Mouse (Mus musculus) midbrain, embryonic 15.5 days (tissue): ENCODE measurements around the gene Vegfb. TPM values are rescaled to one million over a fixed set of nuclear protein-coding genes. Genes with fewer than 3 reads are reported as not detected.

ENCODE experiments used
- ATAC-seq: fragments of 200-750 bp; cut with Nextera tagmentation; replicated peaks from 2 replicates; pipeline ENCODE4 v1.8.0; 2017; ENCODE audit warnings: moderate TSS enrichment
- H3K27ac ChIP-seq: fragments of 300-500 bp; sonication (generic); 2 replicates; pipeline ENCODE4 v1.5.1; 2015; ENCODE audit warnings: mild to moderate bottlenecking, inconsistent platforms
- H3K27me3 ChIP-seq: fragments of 300-500 bp; sonication (generic); replicated peaks from 2 replicates; pipeline ENCODE4 v1.6.1; 2015; ENCODE audit warnings: inconsistent platforms
- H3K36me3 ChIP-seq: fragments of 300-500 bp; sonication (generic); replicated peaks from 2 replicates; pipeline ENCODE4 v1.6.1; 2015; ENCODE audit warnings: inconsistent platforms
- H3K4me1 ChIP-seq: fragments of 300-500 bp; sonication (generic); 2 replicates; pipeline ENCODE4 v1.6.1; 2015; ENCODE audit warnings: inconsistent platforms
- H3K4me2 ChIP-seq: fragments of 300-500 bp; sonication (generic); 2 replicates; pipeline ENCODE4 v1.6.1; 2015; ENCODE audit warnings: inconsistent platforms, mild to moderate bottlenecking, moderate library complexity
- H3K4me3 ChIP-seq: fragments of 300-500 bp; sonication (generic); 2 replicates; pipeline ENCODE4 v1.5.1; 2015; ENCODE audit warnings: mild to moderate bottlenecking, inconsistent platforms
- H3K9ac ChIP-seq: fragments of 300-500 bp; sonication (generic); 2 replicates; pipeline ENCODE4 v1.6.1; 2015; ENCODE audit warnings: mild to moderate bottlenecking, inconsistent platforms
- H3K9me3 ChIP-seq: fragments of 300-500 bp; sonication (generic); 2 replicates; pipeline ENCODE4 v1.6.1; 2016; ENCODE audit warnings: inconsistent platforms
- WGBS: fragments of 180-500 bp; shearing (Covaris S2); methylation state at CpG from one replicate; pipeline ENCODE4 v1.1.7; 2015; ENCODE audit warnings: mixed read lengths; 5-methylcytosine and 5-hydroxymethylcytosine counted together
- polyA plus RNA-seq: library from polyadenylated mRNA; unstranded; fragments of >200 nt; fragmentation: Nextera tagmentation; extraction: Ambion mirVana; gene quantifications from 2 replicates; pipeline ENCODE4 v1.2.1, GENCODE M21; 2015

Gene Vegfb
- polyA plus RNA-seq, 1 experiment from 2014 or later, result 47.9 TPM

DNA sequence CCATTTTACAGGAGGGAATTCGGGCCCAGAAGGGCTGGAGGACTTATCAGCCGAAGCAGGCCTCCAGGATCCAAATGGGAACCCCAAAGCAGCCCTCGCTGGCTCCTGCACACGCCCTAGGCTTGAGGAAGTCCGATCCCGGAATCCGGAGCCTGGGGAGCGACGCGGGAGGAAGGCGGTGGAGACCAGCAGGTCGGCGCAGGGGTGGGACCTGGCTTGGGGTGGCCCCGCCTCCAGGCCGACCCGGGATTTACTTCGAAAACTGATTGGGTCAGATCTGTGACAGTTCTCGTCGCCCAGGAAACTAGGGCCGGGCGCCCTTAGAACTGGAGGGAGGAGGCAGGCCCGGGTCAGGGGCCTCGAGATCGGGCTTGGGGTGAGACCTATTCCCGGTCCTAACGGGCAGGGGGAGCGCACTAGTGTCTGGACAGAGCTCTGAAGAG is 45.2 kb downstream of the Vegfb start, which contains the start of gene Gpr137:
TSS of gene Gpr137 (minus strand) at position 232 of the 443 bp plus-strand sequence.
- peak within 1 kb of the TSS; percentile 95 for H3K27ac ChIP-seq
- peak; percentile 88 for ATAC-seq
- H3K36me3 ChIP-seq, result 0 out of 2 replicates have a peak, but pooled peaks cover 3% of the 10 kb centered on the region
- H3K9me3 ChIP-seq, result no peaks in the 10 kb centered on the region
- WGBS, result under 1% methylated on average over 27 of the region's 27 CpGs
- H3K9ac ChIP-seq, result peak within 1 kb of the TSS; percentile 90
- H3K4me2 ChIP-seq, result peak within 1 kb of the TSS; percentile 97
- peaks cover 39% of the 10 kb centered on the region for H3K4me1 ChIP-seq
- H3K27me3 ChIP-seq, result no peaks in the 10 kb centered on the region
- H3K4me3 ChIP-seq, result peak within 1 kb of the TSS; percentile 68

DNA sequence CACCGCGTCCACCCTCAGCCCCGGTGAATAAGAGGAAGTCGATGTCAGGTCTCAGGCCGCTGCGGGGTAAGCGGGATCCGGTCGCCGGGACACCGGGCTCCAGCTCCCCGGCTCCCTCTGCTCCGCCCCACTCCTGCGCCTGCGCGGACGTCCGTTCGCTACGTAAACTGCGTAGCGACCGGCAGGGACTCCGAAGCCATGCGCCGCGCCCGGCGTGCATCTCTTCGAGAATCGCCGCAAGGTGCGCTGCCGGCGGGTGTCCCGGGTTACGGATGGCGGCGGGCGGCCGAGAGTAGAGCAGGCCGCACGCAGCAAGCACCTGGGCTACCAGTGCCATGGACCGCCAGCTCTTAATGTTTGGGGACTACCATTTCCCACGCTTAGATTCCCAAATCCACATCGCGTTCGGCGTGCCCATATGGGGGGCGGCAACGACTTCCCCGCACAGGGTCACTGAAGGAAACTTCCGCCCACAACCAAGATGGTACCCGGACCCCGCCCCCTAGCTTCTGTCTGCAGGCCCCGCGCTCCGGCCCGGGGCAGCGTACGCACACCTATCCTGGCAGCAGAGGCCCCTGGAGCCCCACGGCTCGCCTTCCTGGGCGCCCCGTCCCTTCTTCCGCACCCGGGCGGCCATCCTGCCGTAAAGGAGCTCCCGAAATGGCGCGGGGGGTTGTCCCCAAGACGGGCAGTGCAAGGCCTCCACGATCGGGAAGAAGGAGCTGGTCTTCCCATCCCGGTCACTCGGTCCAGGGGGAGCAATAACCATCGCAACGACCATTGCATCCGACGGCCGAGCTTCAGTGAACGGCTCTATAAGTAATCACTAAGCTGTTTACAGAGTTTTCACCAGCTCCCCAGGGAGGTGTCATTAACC is 45.8 kb downstream of the Vegfb start, which contains the start of gene Bad:
TSS of gene Bad (plus strand) at position 490 of the 877 bp plus-strand sequence.
- Histone ChIP-seq H3K9me3 (no peaks in the 10 kb centered on the region), H3K36me3 (0 out of 2 replicates have a peak, but pooled peaks cover 3% of the 10 kb centered on the region), H3K27ac (peak within 1 kb of the TSS; percentile 95), H3K4me2 (peak within 1 kb of the TSS; percentile 97), H3K4me3 (peak within 1 kb of the TSS; percentile 68), H3K27me3 (peaks cover 3% of the 10 kb centered on the region; the same call in 1 of the 2 replicates), H3K9ac (peak within 1 kb of the TSS; percentile 90), H3K4me1 (peaks cover 39% of the 10 kb centered on the region)
- peak; percentile 88 for ATAC-seq
- WGBS, result under 1% methylated on average over 83 of the region's 83 CpGs

DNA sequence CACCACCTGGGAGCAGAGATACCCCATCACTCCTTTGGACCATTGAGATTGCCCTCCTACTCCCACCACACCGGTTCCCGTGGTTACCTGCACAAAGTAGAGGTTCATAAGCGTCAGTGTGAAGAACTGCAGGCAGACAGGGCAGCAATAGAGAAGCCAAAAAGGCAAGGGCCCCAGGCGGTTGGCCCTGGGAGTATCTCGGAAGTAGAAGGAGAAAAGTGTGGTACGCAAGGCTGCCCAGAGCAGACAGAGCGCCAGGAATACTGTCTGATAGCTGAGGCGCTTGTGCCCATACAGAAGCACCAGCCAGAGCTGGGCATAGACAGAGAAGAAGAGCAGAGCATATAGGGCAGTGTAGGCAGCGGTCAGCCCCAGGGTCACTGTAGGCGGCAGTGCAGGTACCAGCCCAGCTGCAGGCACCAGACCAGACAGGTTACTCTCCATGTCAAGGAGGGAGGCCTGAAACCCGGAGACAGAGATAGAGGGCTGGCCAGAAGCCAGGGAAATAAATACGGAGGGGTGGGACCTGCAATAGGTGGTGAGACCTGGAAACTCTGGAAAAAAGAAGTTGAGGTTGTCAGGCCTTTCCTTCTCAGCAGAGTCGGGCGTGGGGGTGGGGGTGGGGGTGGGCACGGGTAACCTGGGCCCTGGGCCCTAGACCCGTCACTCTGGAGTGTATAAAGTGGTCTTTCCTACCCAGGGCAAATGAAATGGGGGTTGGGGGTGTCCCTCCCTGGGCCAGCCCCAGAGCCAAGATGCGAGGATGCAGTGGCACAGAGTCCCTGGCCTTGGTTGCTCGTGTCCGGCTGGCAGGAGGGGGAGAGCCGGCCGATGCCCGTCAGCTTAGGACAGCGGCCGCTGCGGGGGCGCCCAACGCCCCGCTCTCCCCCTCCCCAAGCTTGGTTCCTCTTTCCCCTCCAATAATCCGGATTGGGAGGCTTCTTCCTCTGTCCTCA is 46.8 kb downstream of the Vegfb start:
- Histone ChIP-seq H3K4me3 (peak overlapping the region; percentile 68), H3K9me3 (no peaks in the 10 kb centered on the region), H3K27me3 (peaks cover 11% of the 10 kb centered on the region), H3K9ac (peak overlapping the region; percentile 90), H3K4me2 (peak overlapping the region; percentile 97), H3K27ac (peak overlapping the region; percentile 95), H3K36me3 (no peaks in the 10 kb centered on the region), H3K4me1 (peaks cover 39% of the 10 kb centered on the region)
- 20% methylated on average over 29 of the region's 29 CpGs for WGBS
- peak; percentile 38 for ATAC-seq

DNA sequence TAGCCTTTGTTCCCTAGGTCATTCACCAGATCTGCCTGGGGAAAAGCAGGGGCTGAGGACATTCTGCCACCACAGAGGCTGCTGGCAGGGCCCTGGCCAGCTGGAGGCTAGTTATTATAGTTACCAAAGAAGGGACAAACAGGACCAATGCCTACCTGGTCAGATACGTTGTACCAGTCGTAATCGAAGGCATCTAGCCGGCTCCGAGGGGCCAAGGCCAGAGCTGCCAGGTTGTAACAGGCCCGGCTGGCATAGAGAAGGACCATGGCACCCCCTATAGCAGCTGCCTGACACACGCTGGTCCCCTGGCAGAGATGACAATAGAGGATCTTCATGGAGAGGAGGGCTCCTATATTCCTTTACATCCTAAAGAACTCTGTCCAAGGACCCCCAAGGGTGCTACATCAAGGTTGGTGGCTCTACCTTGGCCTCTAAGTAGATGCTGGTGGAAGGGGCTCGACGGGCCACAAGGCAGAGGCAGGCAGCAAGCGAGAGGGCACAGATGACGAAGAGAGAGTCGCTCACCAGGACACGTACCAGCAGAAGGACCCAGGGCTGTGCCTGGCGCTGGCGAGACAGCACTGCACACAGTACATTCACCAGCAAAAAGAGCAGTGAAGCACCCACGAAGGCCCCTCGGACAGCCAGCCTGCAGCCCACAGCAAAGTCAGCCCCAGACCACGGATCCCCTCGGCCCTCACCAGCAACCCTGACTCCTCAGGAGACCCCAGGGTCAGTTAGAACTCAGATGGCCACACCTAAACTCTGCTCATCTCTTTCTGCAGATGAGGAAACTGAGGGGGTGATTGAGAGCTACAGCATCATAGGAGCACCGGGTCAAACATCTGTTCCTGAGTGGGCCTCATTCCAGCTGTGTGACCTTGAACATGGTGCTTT is 48.1 kb downstream of the Vegfb start:
- Histone ChIP-seq H3K9me3 (no peaks in the 10 kb centered on the region), H3K27me3 (peaks cover 22% of the 10 kb centered on the region), H3K27ac (no peak overlapping the region), H3K36me3 (no peaks in the 10 kb centered on the region), H3K4me3 (peak overlapping the region; percentile 68; the same call in 1 of the 2 replicates), H3K9ac (peak overlapping the region; percentile 31; the same call in 1 of the 2 replicates), H3K4me2 (peak overlapping the region; percentile 97), H3K4me1 (peaks cover 42% of the 10 kb centered on the region)
- WGBS, result 88% methylated on average over 20 of the region's 20 CpGs
- ATAC-seq, result no peak

GRCm38 (mm10) chr19:6937541-6938465 is 49.6 kb downstream of the Vegfb start:
- no peak overlapping the region for H3K4me2 ChIP-seq
- H3K4me3 ChIP-seq, result no peak overlapping the region
- H3K27me3 ChIP-seq, result peaks cover 37% of the 10 kb centered on the region
- ATAC-seq, result no peak
- H3K27ac ChIP-seq, result no peak overlapping the region
- H3K4me1 ChIP-seq, result peaks cover 50% of the 10 kb centered on the region
- WGBS, result 79% methylated on average over 16 of the region's 16 CpGs
- no peak overlapping the region for H3K9ac ChIP-seq
- no peaks in the 10 kb centered on the region for H3K9me3 ChIP-seq
- H3K36me3 ChIP-seq, result no peaks in the 10 kb centered on the region

DNA sequence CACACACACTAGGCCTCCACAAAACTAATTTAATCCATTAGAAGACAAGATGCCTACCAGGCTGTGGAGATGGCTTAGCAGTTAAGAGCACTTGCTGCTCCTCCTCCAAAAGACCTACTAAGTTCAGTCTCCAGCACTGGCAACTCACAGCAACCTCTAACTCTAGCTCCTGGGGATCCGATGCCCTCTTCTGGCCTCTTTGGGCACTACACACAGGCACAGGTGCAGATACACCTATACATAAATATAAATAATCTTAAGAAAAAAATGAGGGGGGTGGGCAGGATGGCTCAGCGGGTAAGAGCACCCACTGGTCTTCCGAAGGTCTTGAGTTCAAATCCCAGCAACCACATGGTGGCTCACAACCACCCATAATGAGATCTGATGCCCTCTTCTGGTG is 51.2 kb downstream of the Vegfb start:
- H3K27me3 ChIP-seq, result peaks cover 52% of the 10 kb centered on the region
- H3K9ac ChIP-seq, result no peak overlapping the region
- H3K4me1 ChIP-seq, result peaks cover 47% of the 10 kb centered on the region
- 24% methylated on average over 3 of the region's 3 CpGs for WGBS
- H3K4me2 ChIP-seq, result no peak overlapping the region
- H3K4me3 ChIP-seq, result no peak overlapping the region
- no peaks in the 10 kb centered on the region for H3K36me3 ChIP-seq
- H3K9me3 ChIP-seq, result no peaks in the 10 kb centered on the region
- no peak overlapping the region for H3K27ac ChIP-seq
- ATAC-seq, result no peak

DNA sequence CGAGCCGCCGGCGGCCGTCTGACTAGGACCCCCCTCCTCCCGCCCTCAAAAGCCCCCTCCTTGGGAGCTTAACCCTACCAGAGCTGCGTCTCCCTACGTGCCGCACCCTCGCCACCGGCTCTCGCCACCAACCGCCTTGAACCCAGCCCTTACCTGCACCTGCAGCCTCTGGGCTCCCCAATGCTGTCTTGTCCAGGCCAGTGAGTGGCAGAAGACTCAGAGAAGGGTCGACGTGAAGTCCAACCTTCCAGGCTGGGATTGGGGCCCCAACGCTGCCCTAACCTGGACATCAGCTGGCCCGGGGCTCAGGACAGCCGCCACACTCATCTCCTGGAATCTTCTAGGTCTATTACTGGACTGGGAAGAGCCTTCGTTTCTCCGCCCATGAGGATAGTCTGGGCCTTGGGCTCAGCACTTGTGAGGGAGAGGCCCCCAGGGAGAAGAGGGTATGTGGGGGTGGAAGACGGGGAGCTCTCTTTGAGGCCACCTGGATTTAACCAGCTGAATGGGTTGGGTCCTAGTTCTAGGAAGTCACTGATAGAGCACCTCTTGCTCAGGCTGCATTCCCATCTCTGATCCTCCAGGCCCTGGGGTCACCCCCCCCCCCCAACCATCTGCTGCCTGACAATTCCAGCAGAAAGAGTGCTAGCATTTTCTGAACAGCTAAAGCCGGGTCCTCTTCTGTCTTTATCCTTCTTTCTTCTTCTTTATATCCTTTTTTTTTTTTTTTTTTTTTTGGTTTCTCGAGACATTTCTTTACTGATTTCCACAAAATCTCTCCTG is 53.1 kb downstream of the Vegfb start, which contains the start of gene Kcnk4:
TSS of gene Kcnk4 (minus strand) at position 321 of the 783 bp plus-strand sequence.
- H3K9me3 ChIP-seq, result no peaks in the 10 kb centered on the region
- no peak within 1 kb of the TSS for H3K27ac ChIP-seq
- peak; percentile 49; the same call in 1 of the 2 replicates for ATAC-seq
- 7% methylated on average over 23 of the region's 23 CpGs for WGBS
- H3K4me1 ChIP-seq, result peaks cover 30% of the 10 kb centered on the region
- peak within 1 kb of the TSS; percentile 42 for H3K4me3 ChIP-seq
- H3K9ac ChIP-seq, result peak within 1 kb of the TSS; percentile 41
- H3K36me3 ChIP-seq, result no peaks in the 10 kb centered on the region
- peaks cover 64% of the 10 kb centered on the region for H3K27me3 ChIP-seq
- peak within 1 kb of the TSS; percentile 77 for H3K4me2 ChIP-seq

DNA sequence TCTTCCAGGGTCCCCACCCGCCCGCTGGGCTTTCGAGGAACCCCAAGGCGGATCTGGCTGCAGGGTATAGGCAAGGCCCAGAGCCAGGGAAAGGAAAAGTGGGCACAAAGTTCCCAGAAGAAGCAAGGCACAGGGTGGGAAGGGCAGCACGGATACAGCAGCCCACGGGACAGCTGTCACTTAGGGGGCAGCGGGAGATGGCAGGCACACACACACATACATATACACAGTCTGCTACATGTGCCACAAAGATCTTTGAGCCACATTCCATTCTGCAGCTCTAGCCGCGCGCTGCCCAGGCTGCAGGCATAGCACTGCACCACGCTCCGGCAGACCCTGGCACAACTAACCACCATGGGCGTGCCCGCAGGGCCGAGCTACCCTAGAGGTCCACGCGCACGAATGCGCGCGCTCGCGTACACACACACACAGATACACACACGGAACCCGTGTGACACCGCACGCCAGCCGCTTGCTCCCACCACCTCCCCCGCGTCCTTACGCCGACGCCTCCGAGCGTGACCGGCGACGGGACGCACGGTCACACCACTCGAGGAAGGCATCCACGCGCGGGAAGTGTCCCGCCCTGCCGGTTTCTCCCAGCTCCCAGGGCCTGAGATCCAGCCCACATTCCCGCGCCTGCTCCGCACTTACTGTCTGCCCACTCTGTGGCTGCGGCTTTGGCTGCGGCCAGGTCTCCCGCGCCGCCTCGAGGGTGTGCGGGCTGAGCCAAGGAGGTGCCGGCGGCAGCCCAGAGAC is 53.8 kb downstream of the Vegfb start:
- H3K36me3 ChIP-seq, result no peaks in the 10 kb centered on the region
- no peaks in the 10 kb centered on the region for H3K9me3 ChIP-seq
- peak overlapping the region; percentile 41 for H3K9ac ChIP-seq
- peaks cover 71% of the 10 kb centered on the region for H3K27me3 ChIP-seq
- H3K4me1 ChIP-seq, result peaks cover 22% of the 10 kb centered on the region
- 2% methylated on average over 58 of the region's 58 CpGs for WGBS
- ATAC-seq, result peak; percentile 69
- H3K4me3 ChIP-seq, result peak overlapping the region; percentile 42
- no peak overlapping the region for H3K27ac ChIP-seq
- peak overlapping the region; percentile 77 for H3K4me2 ChIP-seq

- Histone ChIP-seq H3K4me1 (peaks cover 17% of the 10 kb centered on the region), H3K36me3 (no peaks in the 10 kb centered on the region), H3K9ac (no peak overlapping the region), H3K4me2 (peak overlapping the region; percentile 77), H3K9me3 (no peaks in the 10 kb centered on the region), H3K27me3 (peaks cover 75% of the 10 kb centered on the region), H3K27ac (no peak overlapping the region), H3K4me3 (peak overlapping the region; percentile 42)
- WGBS, result 15% methylated on average over 4 of the region's 4 CpGs
- no peak for ATAC-seq
Measured at GRCm38 (mm10) chr19:6933102-6933435, 54.4 kb downstream of the Vegfb start.
